Mouse (Mus musculus): ENCODE measurements around the gene Usp35.

Usp35 gene

DNA sequence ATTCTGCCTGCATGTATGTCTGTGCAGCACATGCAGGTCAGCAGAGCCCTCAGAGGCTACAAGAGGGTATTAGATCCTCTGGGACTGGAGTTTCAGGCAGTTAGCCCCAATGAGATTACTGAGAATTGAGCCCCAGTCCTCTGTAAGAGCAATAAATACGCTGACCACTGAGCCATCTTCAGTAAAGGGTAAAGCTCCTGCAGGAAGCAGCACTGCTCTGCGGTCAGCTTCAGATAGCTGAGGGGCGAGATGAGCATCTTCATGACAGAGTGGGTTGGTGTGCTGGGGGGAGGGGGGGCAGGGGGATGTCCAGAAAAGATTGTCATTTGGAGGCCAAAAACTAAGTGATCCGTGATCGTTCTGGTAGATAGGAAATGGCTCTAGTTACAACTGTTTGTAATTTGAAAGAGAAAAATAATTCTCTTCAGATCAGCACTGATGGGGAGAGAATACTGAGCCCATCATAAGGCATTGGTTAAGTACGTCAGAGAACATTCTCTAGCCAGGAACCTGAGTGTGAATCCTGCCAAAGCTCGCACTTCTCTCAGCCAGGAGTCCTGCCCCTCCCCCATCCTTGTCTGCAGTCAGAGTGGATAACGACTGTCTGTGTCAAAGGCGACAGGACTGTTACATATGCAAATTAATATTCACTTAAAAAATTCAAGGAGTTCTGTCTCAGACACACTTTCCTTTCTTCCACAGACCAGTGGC, 14.4 kb upstream of the Usp35 start:
- no peak for DNase-seq (ENCODE audit: low spot score)

DNA sequence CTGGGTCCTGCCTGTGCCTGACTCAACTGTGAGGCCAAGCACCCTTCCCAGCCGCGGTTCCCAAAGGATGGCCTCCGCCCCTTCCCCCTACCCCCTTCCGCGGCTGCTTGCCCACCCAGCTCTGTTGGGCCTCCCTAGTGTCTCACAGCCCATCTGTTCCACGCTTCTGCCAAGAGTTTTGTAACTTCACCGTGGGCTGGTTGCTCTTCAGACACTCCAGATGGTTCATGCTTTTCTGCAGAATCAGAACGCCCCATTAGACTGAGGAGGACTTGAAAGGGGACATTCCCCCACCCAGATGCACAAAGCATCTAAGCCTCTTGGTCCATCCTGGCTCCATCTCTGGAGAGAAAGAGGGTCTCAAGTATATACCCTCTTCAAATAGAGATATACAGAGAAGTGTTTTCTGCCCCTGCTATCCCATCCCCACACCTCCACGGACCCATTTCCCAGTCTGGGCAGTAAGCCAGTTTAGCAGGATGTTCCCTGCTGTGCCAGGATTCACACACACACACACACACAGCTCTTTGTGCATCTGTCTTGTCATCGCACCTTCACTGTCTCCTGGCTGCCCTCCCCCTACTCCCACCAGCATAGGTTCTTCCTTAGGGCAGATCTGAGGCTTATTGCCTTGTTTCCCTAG, 13.5 kb upstream of the Usp35 start:
- DNase-seq (ENCODE audit: low spot score), result no peak

DNA sequence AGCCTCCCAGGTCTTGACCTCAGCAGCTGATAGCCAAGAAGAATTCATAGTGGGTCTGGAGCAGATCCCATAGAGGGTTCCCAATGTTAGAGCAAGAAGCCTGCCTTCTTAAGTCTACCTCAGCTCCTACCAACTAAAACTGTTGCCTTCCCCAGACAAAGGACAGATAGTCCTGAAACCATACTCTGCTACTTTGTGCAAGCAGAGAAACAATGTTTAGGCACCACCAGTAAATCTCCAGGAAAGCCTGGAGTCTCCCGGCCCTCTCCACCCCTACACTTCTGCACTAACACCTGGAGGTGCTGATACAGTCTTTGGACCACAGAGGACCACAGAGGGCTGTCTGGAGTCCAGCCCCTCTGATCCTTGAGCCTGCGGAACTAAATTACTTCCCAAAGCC, 12.8 kb upstream of the Usp35 start:
- no peak for DNase-seq (ENCODE audit: low spot score)

DNA sequence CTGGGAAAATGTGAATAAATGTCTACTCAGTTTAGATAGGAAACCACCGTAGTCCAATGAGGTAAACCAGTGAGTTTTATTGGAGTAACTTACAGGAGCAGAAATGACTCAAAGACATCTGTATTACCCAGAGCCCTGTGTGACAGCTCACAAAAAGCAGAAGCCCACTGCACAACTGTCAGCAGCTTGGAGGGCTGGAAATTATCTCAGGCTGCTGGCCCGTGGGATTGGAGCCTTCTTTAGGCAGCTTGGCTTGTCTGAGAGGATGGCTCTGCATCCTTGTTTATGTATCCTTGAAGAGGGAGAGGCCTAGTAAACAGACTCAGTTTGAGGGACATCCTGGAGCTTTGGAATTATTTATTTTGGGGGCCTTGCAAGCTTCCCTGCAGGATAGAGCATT, 11.1 kb upstream of the Usp35 start:
- no peak for DNase-seq (ENCODE audit: low spot score)

DNA sequence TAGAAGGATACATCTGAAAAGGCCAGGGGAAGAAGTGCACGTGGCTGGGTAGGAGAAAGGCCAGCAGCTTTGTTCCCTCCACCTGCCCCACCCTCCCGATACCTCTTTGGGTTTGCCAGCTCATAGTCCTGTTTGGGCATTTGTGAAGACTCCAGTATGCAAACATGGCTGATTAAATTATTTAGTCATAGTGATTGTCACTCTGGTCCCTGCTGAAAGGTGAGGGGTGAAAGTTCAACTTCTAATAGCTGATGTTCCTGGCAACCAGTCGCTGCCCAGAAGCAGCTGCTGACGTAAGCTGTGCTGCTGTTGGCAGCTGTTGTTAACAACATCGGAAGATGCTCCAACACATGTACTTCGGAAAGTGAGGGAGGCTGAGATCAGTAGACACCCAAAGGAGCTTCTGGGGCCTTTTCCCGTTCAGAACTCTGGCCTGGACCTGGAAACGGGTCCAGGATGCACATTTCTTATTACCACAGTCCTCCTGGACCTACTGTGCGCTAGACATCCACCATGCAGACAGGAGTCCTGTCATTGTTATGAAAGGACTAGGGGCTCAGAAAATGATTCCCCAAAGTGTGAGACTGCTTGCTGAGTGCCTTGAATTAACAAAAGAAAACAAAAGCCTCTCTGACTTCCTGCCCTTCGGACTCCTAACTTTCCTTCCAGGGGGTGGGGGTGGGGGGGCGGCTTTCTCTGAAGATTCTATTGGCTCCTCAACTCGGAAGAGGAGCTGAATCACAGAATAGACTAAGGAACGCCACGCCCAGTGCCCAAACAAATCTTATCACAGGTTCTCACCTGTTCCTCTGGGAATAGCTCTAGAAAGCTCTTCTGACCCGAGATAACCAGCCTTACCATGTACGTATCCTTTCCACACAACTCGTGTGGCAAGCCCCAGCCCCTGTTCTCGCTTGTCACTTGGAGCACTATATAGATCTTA, 9.4 kb upstream of the Usp35 start:
- DNase-seq (ENCODE audit: low spot score), result no peak

DNA sequence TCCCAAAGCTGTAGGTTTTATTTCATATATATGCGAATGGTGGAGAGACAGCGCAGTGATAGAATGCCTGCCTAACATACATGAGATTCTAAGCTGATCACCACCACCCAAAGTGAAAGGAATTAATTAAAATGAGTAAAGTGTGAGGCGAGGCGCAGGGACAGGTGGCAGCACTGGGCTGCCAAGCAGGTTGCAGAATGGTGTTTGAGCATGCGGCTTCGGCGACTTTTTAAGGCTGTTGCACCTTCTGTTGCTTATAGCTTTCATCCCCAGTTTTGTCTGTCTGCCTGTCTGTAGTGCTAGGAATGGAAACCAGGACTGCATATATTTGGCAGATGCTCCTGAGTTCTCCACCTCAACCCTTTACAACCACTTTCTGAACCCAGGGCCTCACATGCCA, 7.8 kb upstream of the Usp35 start:
- DNase-seq (ENCODE audit: low spot score), result no peak

DNA sequence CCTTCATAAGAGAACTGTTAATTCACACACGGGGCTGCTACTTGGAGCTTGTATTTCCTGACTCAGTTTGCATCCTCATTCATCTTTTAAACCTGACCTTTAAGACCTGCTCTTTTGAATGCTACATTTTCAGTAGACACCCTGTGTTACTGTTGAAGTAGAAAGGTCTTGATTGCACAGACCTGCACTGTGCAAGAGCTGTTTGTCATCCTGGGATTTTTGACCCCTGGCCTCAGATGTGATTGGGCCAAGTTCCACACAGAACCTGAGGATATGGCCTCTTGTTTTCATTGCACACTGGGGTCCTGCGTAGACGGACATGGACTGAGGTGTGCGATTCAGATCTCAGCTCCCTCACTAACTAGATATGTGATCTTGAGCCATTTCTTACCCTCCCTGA, 6.8 kb upstream of the Usp35 start:
- DNase-seq (ENCODE audit: low spot score), result no peak

DNA sequence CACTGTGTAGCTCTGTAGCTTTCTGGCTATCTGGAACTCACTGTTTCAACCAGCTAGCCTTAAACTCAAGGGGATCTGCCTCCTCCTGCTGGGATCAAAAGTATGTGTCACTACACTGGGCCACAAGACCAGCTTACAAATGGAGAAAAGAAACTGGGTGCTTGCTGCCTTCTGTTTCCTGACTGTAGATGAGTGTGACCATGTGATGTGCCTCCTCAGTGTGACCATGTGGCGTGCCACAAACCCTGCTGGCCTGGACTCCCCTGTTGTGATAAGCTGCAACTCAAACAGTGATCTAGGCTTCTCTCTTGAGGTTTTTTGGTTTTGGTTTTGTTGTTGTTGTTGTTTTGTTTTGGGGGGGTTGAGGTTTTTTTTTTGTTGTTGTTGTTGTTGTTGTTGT, 4.9 kb upstream of the Usp35 start:
- DNase-seq (ENCODE audit: low spot score), result no peak

DNA sequence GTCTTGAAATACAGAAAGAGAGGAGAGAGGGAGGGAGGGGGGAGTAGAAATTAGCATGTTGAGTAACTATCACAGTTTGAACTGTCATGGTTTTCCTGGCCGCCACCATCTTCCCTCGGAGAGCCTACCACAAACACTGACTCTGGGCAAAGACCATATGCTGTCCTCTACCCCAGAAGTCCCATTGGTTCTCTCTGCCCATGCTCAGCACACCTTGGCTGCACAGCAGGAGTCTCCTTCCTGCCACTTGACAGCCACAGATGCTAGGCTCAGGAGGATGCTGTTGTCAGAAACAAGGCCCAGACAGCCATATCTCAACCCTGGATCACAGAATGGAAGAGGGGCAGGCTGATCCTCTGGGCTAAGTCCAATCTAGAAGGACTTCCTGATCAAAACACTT, 2.6 kb upstream of the Usp35 start:
- no peak for DNase-seq (ENCODE audit: low spot score)

DNA sequence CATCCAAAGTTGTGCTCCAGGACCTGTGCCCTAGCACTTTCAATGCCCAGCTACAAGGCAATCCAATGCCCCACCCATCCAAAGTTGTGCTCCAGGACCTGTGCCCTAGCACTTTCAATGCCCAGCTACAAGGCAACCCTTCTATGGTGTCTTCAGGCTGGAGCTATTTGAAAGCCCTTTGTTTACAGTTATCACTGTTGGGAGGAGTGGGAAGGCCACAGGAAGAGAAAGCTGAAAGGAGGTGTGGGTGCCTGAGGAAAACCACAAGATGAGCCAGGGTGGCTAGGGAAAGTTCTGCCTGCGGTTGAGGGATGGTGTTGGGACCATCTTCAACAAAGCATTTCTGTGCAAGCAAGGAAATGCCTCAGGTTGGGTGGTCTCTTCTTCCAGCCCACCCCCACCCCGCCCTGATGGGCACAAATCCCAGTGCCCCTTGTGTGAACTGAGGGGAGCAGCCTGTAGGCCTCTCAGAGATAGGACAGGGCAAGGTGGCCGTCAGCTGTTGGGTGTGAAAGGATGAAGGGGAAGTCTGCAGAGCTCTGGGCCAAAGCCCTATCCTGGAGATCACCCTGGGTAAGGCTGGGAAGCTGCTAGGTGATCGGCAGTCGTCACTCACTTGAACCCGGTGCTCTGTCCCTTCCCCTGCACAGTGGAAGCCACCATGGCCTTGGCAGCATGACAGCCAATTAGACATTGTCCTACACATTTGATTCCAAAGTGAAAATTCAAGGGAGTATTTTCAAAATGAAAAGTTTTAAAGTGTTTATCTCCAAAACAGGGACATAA, 1.5 kb upstream of the Usp35 start:
- no peak for DNase-seq (ENCODE audit: low spot score)

DNA sequence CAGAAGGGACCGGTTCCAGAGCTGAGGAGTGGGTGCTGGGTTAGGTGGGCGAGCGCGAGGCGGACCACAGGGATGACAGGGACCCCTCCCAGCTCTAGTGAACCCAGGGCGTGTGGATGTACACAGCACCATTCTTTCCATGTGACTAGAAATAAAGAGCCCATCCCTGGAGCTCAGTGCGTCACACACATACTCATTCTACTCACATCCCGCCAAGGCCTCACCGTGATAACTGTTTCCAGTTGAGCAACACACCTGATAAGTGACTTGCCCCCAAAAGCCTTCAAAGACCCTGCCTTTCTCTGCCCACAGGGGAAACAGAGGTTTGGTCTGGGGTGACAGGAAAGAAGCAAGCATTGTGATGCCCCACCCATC, 834 bp upstream of the Usp35 start:
- no peak for DNase-seq (ENCODE audit: low spot score)

DNA sequence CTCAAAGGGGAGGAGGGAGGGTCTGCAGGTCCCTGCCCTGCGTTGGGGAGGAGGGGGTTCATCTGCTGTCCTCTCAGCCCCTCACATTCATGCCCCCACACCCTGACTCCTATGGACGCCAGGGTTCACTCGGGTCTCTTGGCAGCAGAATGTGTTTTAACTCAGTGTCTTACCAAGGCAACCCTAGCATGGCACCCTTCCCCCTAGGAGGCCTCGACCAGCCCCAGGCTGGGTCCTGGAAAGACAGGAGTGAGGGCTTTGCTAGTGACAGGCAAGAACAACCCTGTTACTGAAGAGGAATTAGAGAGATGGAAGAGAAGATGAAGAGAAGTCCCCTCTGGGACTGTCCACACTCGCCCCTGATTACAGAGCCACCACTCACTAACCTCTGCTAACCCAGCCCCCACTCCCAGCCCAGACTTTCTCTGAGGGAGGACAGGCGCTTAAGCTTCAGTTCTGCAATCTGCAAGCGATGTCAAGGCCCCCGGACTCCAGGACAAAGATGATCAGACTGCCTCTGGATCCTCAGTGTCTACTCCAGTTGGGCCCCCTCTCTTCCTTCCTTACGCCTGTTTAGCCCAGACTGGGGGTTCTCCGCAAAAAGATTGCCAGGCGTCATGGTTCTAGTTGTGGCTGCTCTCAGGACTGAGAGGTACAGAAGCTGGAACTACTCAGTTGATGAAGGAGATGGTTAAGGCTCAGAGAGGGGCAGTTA, 732 bp downstream of the Usp35 start:
- DNase-seq (ENCODE audit: low spot score), result no peak

DNA sequence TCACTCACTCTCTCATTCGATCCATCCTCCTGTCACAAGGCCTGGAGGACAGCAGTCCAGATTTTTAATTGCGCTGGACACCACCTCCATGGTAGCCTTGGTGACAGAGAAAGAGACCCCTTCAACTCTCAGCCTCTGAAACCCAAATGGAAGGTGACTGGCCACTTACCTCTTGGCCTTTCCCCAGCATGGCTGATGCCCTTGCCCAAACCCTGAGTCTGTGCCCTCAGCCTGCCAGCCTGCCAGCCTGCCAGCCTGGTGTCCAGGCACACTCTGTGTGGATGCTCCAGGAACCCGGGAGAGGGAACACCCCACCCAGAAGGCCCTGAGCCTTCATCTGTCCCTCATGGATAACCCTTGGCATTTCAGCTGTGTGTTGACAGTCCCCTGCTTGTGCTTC, 2.1 kb downstream of the Usp35 start:
- DNase-seq (ENCODE audit: low spot score), result no peak

DNA sequence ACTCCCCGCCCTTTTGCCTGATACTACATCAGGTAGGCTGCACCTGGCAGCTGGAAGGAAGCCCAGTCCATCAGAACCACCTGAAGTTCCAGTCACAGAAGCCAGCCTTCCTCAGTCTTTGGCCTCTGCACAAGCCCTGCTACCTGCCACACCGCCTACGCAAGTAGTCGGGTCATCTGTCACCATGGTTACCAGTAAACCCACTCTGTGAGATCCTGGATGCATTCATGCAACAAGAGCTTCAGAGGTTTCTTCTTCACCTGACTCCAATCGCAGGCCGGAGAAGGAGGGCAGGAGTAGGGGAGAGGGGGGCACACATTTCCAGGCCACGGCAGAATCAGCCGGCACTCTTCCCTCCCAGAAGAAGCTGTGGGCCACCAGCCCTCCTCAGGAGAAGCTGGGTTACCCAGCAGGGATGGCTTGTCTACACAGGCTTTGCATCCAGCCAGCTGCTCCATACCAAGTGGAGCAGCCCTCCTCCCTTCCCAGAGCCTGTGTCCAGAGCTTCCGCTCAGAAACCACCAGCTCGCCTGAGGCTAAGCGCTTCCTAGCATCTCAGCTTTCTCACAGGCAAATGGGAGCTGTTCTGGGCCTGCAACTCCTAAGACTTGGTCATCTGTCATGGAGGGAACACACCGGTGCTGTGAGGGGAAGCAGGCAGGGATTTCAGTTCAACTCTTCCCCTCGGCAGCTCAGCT, 2.8 kb downstream of the Usp35 start:
- DNase-seq (ENCODE audit: low spot score), result no peak

DNA sequence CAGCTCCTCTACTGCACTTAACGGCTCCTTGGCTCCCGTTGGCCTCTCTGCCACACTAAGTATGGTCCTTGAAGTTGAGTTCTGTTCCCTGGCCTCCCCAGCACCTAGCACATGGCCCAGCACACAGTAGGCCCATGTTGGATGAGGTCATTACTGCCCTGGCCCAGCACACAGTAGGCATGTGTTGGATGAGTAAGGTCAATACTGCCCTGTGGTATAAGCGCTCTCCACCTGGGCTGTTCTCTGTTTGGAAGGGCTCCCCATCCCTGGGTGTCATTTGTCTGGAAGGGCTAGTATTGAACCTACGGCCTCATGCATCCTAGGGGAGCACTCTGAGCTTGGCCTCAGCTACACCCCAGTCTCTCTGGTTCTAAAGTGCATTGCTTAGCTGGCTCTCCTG, 4.4 kb downstream of the Usp35 start:
- DNase-seq (ENCODE audit: low spot score), result no peak

DNA sequence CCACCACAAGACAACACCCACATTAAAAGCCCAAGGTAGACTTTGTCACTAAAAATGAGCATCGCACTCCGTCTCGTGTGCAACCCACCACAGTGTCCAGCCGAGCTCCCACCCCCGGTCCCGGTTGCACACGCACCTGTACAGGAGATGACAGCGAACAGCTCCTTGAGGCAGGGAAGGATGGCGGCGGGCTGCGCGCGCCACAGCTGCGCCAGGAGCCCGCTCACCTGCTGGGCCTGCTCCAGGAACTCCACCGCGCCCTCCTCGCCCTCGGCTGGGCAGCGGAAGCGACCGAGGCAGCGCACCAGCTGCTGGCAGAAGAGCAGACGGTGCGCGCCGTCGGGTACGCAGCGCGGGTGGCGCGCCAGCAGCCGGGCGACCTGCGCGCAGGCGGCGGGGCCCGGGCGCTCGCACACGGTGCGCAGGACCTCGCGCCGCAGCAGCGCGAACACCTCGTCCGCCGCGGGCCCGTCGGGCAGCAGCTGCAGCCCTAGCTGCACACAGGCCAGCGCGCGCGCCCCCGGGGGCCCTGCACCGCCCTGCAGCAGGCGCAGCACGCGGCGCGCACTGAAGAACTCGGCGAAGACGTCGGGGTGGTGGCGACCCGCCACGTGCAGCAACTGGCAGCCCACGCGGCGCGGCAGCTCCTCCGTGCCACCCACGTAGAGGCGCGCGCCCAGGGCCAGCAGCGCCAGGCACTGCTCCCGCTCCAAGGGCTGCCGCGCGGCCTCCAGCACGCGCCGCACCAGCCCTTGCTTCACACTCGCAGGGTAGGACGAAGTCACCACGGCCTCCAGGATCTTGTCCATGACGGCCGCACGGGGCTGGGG, 6.4 kb downstream of the Usp35 start:
- no peak for DNase-seq (ENCODE audit: low spot score)

DNA sequence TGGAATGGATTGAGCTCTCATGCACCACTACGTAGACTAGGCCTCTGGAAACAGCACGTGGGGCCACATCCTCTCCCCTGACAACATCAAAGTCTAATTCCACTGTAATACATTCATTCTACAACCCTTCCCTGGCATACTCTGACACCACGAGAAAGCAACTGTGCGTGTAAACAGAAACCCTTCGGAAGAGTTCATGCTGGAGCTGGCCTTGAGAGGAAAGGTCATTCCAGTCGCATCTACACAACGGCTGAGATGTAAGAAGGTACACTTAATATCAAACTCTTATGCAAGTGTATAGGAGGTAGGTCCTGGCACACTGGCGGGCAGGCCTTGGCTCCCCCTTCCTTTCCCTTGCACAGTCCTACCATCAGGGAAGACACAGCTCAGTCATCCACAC, 7.5 kb downstream of the Usp35 start:
- DNase-seq (ENCODE audit: low spot score), result no peak

DNA sequence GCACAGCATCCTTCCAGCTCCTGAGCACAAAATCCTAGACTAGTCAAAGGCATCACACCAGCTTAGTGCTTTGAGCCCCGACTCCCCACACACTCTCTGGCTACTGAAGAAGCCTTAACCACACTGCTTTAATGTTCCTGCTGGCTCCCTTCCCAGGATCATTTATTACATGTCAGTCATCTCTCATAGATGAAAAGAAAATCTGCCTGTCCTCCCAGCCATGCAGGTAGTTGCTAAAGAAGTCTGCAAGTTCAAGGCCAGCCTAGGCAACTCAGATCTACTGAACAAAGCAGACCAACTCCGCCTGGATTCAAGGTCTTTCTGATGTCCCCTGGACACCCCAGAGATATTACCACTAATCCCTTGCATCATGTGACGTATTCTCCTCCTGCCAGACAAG, 14.1 kb downstream of the Usp35 start:
- no peak for DNase-seq (ENCODE audit: low spot score)

DNA sequence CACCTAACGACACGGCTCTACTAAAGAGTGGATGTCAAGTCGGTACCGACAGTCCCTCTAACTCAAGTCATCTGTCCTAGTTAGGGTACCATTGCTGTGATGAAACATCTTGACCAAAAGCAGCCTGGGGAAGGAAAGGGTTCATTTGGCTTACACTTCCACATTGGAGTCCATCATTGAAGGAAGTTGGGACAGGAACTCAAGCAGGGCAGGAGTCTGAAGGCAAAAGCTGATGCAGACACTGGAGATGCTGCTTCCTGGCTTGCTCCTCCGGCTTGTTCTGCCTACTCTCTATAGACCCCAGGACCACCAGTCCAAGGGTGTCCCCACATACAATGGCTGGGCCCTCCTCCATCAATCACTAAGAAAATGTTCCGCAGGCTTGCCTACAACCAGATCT, 16.2 kb downstream of the Usp35 start:
- DNase-seq (ENCODE audit: low spot score), result no peak

DNA sequence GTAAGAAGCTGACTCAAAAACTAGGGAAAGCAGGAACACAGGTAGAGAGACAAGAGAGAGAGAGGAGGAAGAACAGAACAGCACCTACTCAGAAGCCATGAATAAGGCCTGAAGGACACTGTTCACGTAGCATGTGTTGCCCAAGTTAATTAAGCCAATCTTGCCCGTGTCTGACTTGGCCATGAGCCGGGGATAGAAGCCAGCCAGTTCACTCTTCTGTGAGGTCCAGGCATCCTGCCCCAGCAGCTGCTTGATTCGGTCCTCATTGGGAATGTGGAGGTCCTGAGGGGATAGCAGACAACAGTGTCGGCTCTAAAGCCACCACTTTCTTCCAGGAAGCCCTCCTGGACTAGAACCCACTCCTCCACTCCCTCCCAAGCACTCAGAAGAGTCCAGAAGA, 17.2 kb downstream of the Usp35 start:
- DNase-seq (ENCODE audit: low spot score), result peak; percentile 4

Measured in ovary, postnatal 36 days (tissue).